Mouse (Mus musculus): ENCODE data around the gene Frmd4a.

Frmd4a gene

DNA sequence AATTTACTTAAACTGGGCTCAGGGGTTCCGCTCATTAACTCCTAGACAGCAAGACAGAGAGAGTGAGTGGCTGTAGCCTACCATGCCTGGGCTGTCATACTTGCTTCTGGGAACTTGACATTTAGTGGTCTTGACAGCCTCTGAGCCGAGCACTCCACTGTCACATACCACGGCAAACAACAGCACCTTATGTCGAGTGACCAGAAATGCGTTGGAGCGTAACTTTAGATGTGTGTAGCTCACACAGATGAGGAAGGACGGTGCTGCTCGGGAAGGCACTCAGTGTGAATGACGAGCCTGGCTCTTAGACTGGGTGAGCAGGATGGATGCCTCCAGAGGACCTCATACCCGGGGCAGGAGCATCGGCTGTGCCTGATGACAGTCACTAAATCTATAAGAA lies 463.6 kb downstream of the Frmd4a start:
- in situ Hi-C loops (cut with MboI; ENCODE audit: low pct_unique_long_range_greater_than_20kb in 1 of 2, low sequenced_read_pairs in 2 of 2, unreplicated experiment in 1 of 2): loop anchor here in 1 of 2 experiments (25.0 kb wide), 1 partner anchor 144 kb away; no protein-coding TSS in a partner anchor

DNA sequence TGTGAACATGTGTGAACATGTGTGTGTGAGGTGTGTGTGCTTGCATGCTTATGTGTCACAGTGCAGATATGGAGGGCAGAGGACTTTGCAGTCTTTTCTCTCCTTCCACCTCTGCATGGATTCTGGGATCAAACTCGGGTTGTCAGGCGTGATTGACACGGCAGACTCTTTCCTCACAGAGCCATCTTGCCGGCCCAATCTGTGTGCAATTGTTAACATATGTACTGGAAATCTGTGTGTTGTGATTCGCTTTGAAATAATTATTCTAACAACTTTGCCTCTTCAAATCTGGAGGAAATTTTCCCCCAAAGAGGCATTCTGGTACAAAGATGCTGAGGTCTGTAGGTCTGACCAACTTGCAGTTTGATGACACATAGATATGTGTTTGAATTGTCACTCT lies 468.7 kb downstream of the Frmd4a start:
- in situ Hi-C loops (cut with MboI; ENCODE audit: low pct_unique_long_range_greater_than_20kb in 1 of 2, low sequenced_read_pairs in 2 of 2, unreplicated experiment in 1 of 2): loop anchor here in 1 of 2 experiments (25.0 kb wide), 1 partner anchor 149 kb away; no protein-coding TSS in a partner anchor

DNA sequence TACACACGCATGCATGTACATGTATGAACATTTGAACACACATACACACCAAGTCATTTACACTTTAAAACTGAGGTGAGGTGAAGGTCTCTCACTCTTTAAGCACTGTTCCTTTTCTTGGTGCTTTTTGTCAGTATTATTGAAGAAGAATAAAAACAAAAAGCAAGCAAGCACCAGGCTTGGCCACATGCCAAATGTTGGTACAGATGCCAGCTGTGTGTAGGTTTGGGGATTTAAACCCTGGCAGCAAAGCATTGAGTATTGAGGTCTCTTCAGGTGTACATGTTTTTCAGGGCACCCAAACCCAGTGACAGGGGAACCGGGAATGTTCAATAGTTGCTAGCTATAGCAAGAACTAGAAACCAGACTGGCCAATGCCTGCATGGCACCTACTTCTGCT lies 469.8 kb downstream of the Frmd4a start:
- in situ Hi-C loops (cut with MboI; ENCODE audit: low pct_unique_long_range_greater_than_20kb in 1 of 2, low sequenced_read_pairs in 2 of 2, unreplicated experiment in 1 of 2): loop anchor here in 1 of 2 experiments (25.0 kb wide), 1 partner anchor 150 kb away; no protein-coding TSS in a partner anchor

DNA sequence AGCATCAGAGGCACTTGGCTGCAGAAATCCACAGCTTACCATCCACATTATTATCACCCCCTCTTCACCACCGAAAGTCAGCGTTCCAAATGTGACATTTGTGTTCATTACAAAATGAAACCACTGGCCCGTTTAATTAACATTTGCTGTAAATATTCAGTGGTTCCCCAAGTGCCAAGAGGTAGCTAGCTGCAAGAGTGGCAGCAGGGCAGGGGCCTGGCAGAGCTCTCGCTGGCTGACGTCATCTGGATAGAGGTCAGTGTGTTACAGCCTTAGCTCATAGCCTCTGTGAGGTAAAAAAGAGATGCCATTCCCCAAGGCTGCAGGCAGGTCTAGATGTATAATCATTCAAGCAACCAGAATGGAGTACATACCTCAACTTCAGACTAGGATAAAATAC lies 473.3 kb downstream of the Frmd4a start:
- in situ Hi-C loops (cut with MboI; ENCODE audit: low pct_unique_long_range_greater_than_20kb in 1 of 2, low sequenced_read_pairs in 2 of 2, unreplicated experiment in 1 of 2): loop anchor here (10.0 to 25.0 kb wide), 2 partner anchors 154 to 374 kb away; no protein-coding TSS in a partner anchor

DNA sequence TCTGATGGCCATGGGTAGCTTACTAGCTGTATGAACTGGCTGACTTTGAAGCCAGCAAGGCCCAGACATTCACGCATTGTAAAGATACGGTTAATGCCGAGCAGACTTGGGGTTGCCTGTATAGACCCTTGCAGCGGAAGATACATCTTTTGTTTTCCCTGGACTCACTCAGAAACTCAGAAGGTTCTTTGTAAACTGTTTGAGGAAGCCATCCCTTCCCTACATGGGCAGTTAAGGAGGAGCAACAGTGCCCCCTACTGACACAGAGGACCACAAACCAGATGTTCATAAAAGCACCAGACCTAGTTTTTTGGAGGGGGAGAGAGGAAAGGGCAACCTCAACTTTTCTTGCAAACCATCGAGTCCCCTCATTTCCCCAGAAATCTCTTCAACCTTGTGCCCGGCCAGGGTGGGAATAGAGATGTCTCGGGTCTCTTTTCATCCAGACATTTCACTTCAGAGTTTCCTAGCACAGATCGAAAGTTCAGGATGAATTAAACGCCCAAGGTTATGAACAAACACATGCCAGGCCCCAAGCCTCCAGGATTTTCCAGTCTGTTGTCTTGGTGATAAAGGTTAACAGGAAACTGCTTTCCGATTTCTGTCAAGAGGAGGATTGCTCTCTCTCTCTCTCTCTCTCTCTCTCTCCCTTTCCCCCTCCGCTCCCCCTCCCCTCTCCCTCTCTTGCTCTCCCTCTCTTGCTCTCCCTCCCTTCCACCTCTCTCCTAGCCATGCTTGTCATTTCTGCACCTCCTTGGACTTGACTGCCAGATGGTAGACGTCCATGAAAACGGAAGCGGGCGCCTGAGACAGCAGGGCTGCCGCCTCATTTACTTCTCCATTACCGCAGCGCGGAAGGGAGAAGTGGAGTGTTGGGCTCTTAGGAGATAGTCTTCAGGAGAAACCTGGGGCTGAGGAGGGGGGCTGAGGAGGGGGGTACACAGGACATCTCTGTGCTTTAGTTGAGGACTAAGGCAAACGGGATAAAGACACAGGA lies 475.3 kb downstream of the Frmd4a start:
- in situ Hi-C loops (cut with MboI; ENCODE audit: low pct_unique_long_range_greater_than_20kb in 1 of 2, low sequenced_read_pairs in 2 of 2, unreplicated experiment in 1 of 2): loop anchor here (10.0 to 25.0 kb wide), 2 partner anchors 155 to 372 kb away; no protein-coding TSS in a partner anchor

DNA sequence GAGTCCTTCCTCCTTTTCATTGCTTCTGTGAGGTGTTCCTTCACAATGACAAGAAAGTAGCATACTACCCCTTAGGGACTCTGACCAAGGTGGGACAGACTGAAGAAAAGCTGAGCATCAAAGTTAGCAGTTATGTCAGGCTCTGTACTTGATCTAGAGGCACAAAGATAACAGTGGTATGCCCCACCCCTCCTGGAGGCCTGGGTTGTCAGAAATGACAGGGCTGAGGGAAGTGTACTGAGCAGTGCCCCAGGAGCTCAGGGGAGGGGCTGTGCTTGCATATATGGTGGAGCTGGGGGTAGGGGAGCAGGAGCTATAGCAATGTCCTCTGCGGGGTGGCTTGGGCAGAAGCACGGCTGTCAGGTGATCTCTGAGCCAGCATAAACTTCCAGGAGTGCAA lies 477.0 kb downstream of the Frmd4a start:
- in situ Hi-C loops (cut with MboI; ENCODE audit: low pct_unique_long_range_greater_than_20kb in 1 of 2, low sequenced_read_pairs in 2 of 2, unreplicated experiment in 1 of 2): loop anchor here (10.0 to 25.0 kb wide), 2 partner anchors 157 to 370 kb away; no protein-coding TSS in a partner anchor

DNA sequence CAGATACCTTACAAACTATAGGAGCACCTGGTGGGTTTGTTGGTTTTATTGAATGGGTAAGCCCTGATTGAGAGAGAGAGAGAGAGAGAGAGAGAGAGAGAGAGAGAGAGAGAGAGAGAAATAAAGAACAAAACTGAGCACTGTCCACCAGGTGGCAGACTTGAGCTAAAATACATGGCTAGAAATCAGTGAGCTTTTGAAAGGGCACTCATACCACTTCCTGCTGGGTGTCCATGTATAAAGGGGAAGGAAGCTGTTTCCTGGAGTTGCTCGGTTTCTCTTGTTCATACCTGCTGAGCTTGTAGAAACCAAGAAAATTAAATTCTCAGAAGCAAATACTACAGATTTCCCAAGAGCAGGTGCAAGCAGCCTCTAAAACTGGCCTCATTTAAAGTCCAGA lies 481.7 kb downstream of the Frmd4a start:
- in situ Hi-C loops (cut with MboI; ENCODE audit: low pct_unique_long_range_greater_than_20kb in 1 of 2, low sequenced_read_pairs in 2 of 2, unreplicated experiment in 1 of 2): loop anchor here (10.0 to 25.0 kb wide), 2 partner anchors 162 to 366 kb away; no protein-coding TSS in a partner anchor

DNA sequence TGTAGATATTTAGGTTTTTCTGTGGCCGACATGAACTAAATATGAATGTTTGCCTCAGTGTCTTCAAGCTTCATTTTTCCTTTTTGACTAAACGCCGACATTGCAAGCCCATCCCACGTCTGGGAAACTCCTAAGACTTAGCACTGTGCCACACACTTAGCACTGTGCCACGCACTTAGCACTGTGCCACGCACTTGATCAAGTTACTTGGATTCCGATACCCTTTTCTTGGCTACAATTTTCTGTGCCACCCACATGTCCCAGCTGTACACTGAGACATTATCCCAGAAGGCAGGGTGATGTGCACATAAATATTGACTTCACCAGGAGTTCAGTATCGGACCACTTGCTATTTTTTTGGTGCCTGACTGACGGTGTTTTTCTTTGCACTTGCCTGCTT lies 482.4 kb downstream of the Frmd4a start:
- in situ Hi-C loops (cut with MboI; ENCODE audit: low pct_unique_long_range_greater_than_20kb in 1 of 2, low sequenced_read_pairs in 2 of 2, unreplicated experiment in 1 of 2): loop anchor here (5.0 to 25.0 kb wide), 5 partner anchors 102 to 365 kb away; no protein-coding TSS in a partner anchor

DNA sequence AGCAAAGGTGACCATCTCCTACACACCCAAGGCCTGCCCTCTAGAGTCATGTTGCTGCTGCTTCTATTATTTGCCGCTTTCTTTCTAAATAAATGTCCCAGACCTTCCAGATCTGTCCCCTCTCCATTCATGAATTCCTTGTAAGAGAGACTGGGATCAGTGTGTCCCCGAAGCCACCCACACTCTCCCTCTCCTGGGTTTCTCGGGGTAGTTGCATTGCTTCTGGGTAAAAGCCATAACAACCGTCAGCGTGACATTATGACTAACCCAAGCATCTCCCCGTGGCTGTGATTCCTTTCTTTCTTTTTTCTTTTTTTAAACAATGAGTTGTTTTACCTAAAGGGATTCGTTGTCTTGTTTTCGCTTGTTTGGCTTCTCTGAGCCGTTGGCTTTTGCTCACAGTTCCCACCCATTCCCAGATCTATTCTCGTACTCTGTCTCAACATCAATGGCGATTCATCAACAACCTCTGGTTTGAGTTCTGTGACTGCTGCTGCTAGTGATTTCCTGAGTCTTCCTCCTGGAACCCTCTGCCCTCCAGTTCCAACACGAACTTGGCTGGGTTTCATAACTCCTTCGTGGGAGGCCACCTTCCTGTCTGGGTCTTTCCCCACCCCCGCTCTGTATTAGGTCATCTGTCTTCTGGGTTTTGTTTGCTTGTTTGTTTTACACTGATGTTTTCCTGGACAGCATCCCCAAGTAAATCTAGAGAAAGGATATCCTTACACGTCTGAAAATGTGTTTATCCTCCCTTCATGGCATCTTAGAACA lies 483.9 kb downstream of the Frmd4a start:
- in situ Hi-C loops (cut with MboI; ENCODE audit: low pct_unique_long_range_greater_than_20kb in 1 of 2, low sequenced_read_pairs in 2 of 2, unreplicated experiment in 1 of 2): loop anchor here (5.0 to 10.0 kb wide), 3 partner anchors 101 to 133 kb away; no protein-coding TSS in a partner anchor

DNA sequence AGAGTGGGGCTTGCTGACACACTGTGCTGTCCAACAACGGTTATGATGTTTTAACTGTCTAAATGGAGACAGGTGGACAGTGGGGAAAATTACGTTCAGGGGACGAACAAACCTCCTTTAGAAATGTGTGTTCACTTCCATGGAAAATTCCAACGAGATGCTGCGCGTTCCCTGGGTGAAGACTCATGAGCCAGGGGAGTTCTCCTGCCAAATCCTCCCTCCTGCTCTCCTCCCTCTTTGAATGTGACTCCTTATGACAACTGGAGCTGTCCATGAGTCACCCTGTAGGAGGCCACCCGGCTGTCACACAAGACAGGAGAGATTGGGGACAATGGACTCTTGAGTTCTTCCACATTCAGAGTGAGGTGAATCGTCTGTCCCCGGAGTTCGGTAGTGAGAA lies 486.9 kb downstream of the Frmd4a start:
- in situ Hi-C loops (cut with MboI; ENCODE audit: low pct_unique_long_range_greater_than_20kb in 1 of 2, low sequenced_read_pairs in 2 of 2, unreplicated experiment in 1 of 2): loop anchor here (5.0 to 10.0 kb wide), 3 partner anchors 98 to 130 kb away; no protein-coding TSS in a partner anchor

DNA sequence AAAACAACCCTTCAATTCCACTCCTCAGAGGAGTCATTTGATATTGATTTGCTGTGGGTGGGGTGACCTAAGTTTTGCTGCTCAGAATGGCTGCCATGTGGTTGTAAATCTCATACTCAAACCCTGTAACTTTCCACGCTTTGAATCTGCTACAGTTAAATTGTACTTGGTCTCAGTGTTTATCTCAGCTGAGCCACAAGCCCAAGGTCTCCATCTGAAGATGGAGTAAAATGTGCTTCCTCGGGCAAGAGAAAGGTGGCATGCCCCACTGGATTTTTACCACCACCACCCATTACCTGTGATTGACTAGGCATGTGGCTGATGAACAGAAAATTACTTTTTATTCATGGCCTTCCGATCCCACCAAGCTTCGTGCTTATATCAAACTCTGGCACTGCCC lies 488.2 kb downstream of the Frmd4a start:
- in situ Hi-C loops (cut with MboI; ENCODE audit: low pct_unique_long_range_greater_than_20kb in 1 of 2, low sequenced_read_pairs in 2 of 2, unreplicated experiment in 1 of 2): loop anchor here in 1 of 2 experiments (5.0 to 10.0 kb wide), 2 partner anchors 129 to 357 kb away; no protein-coding TSS in a partner anchor

DNA sequence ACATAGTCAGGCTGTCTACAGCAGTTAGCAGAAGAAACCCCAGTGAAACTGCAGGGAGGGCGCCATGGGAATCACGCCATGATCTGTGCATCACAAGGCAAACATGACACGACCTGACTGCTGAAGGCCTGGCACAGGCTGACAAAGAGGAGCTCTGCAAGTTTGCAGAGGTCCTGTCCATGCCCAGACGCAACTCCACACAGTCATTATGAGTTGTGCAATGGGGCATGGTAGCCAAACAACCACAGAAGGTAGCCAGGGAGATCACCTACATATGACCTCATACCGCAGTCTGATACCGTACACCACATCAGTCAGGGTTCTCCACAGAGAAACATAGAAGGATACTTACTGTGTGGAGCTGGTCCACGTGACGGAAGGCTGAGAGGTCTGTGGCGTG lies 489.1 kb downstream of the Frmd4a start:
- in situ Hi-C loops (cut with MboI; ENCODE audit: low pct_unique_long_range_greater_than_20kb in 1 of 2, low sequenced_read_pairs in 2 of 2, unreplicated experiment in 1 of 2): loop anchor here in 1 of 2 experiments (5.0 to 10.0 kb wide), 2 partner anchors 128 to 356 kb away; no protein-coding TSS in a partner anchor

DNA sequence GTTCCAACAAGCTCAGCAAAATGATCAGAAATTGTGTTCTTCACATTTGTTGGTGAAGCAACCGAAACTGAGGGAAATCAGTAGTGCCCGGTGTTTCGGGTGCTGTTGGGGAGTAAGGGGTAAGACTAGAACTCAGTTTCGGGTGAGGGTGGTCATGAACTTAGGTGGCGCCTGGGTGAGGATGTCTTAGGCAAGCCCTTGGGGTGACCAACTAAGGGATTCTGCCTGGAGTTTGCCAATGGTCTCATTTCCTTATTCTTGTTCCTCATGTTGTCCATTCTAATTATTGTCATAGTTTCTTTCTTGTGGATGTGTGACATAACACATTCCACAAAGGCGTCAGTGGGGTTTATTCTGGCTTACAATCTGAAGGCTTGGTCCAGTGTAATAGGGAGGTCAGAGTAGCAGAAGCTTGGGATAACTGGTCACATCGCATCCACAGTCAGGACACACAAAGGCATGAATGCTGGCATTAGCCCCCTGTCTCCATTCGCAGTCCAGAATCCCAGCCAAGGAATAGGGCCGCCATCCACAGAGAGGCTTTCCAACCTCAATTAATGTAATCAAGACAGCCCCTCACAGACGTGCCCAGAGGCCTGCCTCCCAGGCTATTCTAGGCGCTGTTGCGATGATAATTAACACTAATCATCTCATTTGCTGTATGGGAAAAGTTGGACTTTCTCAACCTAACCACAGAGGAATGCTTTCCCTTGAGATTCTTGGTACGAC lies 490.5 kb downstream of the Frmd4a start:
- in situ Hi-C loops (cut with MboI; ENCODE audit: low pct_unique_long_range_greater_than_20kb in 1 of 2, low sequenced_read_pairs in 2 of 2, unreplicated experiment in 1 of 2): loop anchor here in 1 of 2 experiments (5.0 to 10.0 kb wide), 2 partner anchors 127 to 354 kb away; no protein-coding TSS in a partner anchor

DNA sequence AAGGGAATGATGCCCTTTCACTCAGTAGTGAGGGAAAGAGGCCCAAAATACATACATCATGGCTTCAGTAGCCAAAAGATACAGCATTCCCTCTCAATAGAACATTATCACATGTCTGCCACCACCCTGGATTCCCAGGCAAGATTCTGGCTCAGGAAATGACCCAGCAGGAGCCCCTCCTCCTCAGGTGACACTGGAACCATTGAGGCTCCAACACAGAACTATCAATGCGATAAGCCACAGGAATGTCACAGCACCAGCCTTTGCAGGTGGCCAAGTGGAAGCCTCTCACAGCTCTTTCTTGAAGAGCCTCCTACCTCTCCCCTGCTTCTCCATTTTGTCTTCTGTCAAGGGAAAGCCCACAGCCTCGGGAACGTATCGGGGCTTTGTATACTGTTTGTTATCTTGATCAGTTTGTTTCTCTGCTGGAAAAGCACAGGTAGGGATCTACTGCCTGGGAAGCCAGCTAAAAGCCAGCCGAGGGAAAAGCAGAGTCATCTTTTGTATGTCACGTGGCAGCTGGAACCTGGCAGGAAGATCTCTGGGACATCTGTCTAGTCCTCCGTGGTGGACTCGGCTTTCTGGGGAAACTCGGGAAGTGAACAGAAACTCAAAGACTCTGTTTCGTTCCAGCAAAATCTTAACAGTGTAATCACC lies 491.6 kb downstream of the Frmd4a start:
- in situ Hi-C loops (cut with MboI; ENCODE audit: low pct_unique_long_range_greater_than_20kb in 1 of 2, low sequenced_read_pairs in 2 of 2, unreplicated experiment in 1 of 2): loop anchor here in 1 of 2 experiments (5.0 to 10.0 kb wide), 2 partner anchors 126 to 353 kb away; no protein-coding TSS in a partner anchor

DNA sequence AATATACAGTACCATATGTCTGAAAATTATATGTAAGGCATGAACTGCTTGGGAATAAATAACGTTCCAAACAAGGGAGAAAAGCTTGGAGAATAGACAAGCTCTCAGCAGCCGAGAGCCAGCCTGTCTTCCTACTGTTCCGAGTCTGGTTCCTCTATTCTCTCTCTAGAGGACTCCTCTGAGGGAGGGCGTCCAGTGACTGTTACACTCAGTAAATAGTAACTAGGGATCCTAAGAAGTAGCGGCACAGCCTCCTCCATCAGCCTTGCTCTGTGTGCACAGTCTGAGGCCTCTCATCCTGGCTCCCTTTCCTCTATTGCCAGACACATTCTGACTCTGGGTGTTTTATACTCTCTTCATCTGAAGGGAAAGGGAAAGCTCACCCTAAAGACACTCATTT lies 492.2 kb downstream of the Frmd4a start:
- in situ Hi-C loops (cut with MboI; ENCODE audit: low pct_unique_long_range_greater_than_20kb in 1 of 2, low sequenced_read_pairs in 2 of 2, unreplicated experiment in 1 of 2): loop anchor here in 1 of 2 experiments (5.0 to 10.0 kb wide), 2 partner anchors 125 to 353 kb away; no protein-coding TSS in a partner anchor

DNA sequence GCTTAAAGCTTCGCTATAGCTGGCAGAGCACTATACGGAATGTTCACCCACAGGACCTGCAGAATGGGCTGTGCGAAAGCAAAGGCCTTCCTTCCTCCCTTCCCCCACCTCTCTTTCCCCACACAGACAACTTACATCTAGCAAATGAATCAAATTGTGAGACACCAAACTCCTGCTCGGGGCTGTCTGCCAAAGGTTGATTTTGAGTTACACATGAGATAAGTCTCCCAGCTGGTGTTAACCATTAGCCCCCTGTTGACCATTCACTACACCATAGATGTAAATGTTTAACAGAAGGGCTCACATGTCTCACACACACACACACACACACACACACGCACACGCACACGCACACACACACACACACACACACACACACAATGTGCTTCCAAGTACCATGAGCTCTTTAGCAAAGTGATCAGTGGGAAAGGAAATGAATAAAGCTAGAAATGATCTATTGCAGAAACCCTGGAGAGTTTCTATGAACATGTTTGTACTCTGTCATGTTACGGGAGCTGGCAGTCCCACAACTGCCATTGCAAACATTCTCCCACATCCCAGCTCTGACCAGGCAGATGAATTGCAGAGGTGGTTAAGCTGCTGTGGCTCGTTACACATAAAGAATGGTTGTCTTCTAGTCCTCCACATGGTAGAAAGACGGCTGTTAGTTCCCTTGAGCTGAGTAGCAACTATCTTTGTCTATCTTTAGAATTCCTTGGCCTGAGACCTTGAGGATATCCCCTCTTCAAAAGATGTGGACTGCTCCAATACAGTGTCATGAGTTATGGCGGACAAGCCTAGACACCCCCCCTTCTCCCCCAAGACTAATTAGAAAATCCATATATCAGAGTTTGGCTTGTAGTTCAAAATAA lies 492.9 kb downstream of the Frmd4a start:
- in situ Hi-C loops (cut with MboI; ENCODE audit: low pct_unique_long_range_greater_than_20kb in 1 of 2, low sequenced_read_pairs in 2 of 2, unreplicated experiment in 1 of 2): no loop called here

All from mouse embryonic stem cell (cell line).